Mouse (Mus musculus): Measurements from ENCODE around the gene Ptprt.

Gene Ptprt

DNA sequence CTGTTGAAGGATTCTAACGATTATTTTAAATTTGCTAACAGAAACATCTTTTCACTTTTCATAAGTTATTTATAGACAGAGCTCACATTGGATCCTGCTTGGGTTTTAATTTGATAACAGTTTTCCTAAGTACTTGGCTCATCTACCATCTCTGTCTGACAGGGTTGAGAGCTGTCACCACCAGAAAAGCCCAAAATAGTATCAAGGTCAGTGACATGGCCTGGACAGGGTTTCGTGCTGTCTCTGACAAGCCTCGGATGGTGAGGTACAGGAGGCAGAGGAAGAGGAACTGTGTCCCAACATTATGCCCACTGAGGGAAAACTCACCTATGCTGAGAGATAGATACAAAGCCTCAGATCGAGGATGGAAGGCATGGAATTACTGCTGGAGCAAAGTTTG is 79.3 kb downstream of the Ptprt start:
- no peak for DNase-seq

DNA sequence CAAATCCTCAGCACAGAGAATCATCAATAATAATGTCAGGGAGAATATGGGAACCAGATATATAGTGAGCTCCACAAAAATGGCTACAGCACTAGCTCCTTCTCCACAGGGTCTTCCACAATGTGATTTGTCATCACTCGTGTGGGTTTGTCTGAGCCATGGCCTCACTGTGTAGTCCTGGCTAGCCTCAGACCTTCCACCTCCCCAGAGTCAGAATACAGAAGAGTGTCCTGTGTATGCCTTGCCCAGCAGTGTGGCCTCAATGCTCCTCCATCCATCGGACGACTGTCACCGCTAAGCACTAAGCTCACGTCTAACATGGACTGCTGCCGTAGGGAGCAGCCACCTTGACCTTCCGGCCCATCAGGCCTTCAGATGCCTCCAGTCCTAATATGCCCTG is 83.1 kb downstream of the Ptprt start:
- DNase-seq: no peak

DNA sequence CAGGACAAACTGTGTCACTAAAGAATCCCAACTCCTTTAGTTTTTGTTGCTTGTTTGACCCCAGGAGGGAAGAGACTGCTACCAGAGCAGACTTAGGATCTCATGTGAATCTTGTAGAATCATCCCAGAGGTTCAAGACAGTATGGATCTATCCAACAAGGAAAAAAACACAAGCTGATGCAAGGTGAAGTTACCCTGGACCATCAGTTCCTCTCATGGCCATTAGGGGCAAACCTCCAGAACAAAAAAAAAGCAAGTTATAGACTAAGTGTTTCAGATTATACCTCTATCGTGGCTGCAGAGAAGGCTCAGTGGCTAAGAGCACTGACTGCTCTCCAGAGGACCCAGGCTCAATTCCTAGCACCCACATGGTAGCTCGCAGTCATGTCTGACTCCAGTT is 88.1 kb downstream of the Ptprt start:
- DNase-seq: no peak

DNA sequence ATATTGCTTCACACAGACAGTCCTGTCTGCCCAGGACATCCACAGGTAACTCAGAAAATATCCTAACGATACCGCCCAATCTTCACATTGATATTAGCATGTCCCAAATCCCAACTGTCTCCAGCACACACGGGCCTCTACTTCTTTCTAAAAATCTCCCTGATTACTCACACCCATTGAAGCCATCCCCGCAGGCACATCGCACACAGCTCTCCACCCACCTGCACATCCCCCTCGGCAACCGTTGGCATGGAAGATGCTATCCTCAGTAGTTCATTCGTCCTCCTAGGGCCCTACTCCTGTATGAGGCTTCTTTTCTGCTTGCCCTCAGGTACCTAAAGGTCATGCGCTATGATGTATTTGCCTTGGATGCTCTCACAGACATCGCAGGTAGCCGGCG is 89.9 kb downstream of the Ptprt start:
- DNase-seq: no peak

DNA sequence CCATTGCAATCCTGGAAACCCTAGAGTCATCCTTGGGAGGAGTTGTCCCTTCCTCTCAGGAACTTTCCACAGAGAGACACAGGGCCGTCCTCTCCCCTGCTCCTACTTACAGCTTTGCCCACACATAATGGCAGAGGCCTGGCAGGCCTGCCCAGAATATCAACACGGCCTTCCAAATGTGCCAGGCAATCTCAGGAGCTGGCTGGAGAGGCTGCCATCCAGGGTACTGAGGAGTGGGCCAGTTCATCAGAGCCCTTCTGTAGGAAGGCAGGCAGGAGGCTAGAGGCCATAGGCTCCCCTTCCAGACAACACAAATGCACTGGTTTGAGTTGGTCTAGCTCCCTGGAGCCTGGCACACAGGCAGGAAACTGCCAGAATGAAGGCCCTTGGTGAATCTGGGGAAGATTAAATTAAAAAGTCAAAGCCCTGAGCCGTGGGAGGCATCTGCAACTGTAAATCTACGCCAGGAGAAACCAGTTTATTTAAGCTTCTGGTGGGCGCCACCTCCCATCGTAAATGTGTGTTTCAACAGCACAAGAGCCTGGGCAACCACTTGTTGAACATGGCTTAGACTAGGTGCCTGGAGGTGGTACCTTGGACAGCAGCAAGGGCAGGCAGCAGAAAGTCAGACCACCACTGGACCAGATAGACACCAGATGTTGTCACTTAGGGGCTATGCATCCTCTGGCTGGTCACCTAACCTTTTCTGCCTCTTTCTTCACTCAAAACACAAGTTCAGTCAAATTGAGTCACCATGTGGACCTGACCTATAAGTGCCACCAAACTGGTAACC is 92.4 kb downstream of the Ptprt start:
- DNase-seq: no peak

DNA sequence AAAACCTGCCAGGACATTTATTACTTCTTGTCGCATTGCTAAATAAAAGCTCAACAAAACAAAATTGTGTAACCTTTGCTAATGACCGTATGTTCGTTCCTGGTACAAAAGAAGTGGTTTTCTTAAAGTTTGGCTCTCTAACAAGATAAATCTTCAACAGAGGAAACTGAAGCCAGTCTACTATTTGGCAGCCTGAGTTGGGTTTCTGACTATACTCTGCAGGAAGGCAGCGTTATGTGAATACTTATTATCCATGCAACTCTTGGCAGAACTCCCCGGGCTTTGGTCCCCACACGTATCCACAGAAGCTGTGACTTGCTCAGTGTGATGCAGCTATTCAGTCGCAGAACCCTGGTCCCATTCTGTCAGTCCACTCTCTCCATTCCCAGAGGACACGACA is 112.6 kb downstream of the Ptprt start:
- DNase-seq: no peak

DNA sequence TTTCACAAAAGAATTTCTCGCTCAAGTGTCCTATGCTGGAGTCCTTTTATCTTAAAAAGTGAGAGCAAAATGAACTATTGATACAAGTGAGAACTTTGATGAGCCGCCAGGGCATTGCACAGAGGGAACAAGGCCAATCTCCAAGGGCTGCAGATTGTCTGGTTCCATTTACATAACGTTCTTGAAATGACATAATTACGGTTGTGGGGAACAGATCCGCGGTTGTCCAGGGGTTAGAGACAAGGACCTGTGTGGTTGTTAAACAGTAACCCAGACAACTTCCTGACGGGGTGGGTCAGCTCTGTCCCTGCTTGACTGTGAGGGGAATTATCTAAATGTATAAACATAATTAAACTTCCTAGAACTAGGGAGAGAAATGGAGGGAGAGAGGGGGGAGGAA is 129.3 kb downstream of the Ptprt start:
- no peak for DNase-seq

DNA sequence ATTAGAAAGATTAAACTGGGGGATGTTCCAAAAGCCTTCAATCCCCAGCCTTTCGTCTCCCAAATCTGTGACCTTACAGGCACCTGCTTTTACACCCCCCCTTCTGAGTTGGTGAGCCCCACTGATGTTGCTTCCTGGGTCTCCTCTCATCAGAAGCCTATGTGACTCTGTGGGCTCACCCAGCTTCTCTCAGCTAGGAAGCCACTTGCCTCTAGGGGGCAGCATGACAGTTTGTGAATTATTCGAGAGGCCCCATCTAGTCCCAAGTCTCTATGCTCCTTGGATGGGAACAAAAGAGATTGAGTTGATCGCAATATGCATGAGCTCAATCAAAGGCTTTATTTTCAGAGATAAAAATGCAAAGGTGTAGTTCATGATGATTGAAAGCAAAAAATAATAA is 132.0 kb downstream of the Ptprt start:
- DNase-seq: no peak

DNA sequence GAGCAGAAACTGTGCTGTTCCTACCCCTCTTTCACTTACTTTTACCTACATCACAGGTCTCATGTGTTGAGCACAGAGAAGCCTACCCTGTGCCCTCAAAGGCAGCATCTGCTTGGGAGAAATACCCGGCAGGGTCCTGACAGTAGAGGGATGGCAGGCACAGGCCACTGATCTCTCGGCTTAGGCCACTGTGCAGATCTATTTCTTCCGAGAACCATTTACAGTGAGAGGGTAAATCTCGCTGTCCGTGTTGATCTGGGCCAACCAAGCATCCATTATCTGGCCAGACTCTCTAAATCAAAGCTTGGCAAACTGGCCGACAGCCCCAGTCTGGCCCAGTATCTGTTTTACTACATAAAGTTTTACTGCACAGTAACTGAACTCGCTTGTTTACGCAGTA is 145.0 kb downstream of the Ptprt start:
- DNase-seq: no peak

DNA sequence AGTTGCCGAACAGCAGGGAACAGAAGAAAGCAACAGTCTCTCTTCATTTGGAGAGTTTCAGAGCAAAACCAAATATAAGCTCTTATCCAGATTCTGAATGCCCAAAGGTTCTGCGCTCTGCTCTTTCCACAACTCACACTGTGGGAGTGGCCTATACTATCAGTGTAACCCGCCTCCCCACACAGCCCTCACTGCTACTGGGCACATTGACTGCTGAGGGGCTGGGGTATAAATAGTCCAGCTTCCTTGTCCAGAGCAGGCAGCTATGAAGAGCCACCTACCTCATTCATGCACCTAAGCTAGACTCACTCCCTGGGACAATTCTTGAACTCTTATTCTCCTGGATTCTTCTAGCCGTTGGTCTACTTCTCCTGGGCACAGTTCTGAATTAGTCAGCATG is 147.9 kb downstream of the Ptprt start:
- DNase-seq: no peak

DNA sequence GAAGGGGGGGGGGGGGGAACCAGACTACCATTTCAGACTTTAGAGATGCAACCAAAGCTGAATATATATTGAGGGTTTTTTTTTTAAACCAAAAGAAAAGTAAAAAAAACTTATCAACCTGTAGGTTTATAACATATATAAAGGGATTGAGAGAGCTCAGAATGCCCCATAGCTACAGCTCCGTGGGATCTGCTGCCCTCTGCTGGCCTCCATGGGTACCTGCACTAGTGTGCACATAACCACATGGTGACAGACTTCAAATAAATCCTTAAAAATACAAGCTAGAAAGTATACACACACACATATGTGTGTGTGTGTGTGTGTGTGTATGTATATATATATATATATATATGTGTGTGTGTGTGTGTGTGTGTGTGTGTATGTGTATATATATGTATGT is 148.9 kb downstream of the Ptprt start:
- no peak for DNase-seq

DNA sequence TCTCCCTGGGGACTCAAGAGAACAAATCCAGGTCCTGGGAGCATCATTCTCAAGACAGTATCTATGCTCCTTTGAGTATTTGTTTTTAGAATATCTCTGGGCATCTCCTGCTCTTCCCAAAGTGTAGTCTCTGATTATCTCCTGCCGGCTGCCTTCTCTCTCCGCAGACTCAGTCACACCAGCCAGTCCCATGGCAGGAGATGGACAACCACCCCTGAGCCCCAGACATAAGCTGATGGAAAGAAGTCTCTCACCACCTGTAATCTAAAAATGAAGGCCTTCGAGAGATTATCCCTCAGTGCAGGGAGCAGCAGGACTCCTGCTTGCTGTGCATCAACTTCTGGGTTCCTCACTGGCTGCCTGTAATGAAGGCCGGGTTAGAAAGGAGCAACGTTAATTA is 151.9 kb downstream of the Ptprt start:
- no peak for DNase-seq

DNA sequence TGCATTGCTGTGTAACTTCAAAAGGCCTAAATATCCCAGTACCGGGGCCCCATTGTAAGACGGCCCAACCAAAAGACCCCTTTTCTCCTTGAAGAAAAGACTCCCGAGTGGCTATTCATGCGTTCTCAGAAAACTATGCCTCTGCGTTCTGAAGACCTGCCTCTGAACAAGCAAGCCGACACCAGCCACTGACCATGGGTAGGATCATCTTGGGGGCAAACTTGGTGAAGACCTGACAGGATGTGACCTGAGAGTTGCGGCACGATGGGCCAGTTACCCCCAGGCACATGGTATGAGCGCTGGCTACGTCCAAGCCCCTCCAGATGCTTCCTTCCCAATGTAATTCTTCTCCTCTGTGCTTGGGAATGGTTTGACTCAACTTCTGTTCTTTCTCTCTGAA is 153.3 kb downstream of the Ptprt start:
- DNase-seq: no peak

DNA sequence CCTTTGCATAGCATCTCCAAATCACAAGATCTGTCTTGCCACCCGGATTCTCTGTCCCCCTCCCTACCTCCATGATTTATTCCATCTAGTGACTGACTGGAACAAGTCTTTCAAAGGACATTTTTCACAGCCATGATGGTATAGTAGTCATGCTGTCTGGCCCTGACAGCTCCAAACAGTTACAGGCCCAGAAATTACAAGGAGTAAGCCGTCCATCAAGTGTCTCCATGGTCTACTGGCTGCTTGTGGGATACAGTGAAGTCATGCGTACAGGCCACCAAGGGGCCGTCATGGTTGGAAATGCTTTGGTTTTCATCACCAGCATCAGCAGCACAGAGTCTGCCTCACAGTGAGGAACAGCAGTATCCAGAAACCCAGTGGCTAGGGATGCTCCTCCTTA is 156.1 kb downstream of the Ptprt start:
- no peak for DNase-seq

DNA sequence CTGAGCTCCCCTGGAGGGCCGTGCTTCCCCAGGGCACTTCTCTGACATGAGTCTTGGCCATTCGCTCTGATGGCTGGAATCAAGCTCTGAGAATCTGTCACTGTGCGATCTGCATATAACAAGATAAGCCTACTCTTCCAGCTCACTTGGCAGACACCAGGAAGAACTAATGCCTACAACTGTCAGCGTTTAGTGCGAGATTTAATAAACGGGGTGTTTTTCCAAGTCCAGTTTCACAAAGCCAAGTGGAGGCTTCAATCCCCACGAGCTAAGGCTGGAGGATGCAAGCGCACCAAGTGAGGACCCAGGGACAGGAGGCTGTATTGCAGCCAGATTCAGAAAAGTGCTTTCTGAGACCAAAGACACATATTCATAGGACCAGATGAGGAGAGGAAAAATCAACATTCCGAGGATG is 161.4 kb downstream of the Ptprt start:
- DNase-seq: no peak

DNA sequence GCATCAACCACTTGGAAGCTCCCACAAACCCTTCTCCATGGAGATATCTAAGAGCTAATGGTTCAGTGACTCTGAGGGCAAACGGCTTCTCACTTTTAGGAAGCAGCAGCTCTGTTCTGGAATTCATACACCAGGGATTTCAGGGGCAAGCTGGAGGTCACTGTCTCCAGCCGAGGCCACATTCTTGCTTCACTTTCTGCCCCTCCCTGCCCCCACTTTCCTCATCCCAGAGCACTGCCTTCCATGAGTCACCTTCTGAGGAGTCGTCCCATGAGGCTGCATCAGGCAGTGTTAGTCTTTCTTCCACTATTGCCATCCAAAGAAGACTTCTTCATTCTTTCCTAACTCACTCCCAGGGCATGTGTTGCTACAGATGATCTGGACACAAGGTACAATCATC is 162.8 kb downstream of the Ptprt start:
- DNase-seq: no peak

DNA sequence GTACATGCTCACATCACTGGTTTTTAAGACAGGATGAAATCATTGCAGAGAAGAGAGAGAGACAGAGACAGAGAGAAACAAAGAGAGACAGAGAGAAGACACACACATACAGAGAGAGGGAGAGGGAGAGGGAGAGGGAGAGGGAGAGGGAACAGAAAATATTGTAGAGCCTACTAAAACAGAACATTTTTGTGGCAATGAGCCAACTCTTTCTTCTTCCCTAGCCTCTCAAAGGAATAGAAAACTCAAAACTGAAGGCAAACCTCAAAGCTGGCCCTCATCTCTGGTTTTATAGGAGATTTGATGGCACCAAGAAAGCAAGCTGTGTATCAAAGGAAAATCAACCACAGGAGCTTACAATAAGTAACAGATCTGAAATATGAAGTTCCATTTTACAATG is 176.9 kb downstream of the Ptprt start:
- DNase-seq: no peak

DNA sequence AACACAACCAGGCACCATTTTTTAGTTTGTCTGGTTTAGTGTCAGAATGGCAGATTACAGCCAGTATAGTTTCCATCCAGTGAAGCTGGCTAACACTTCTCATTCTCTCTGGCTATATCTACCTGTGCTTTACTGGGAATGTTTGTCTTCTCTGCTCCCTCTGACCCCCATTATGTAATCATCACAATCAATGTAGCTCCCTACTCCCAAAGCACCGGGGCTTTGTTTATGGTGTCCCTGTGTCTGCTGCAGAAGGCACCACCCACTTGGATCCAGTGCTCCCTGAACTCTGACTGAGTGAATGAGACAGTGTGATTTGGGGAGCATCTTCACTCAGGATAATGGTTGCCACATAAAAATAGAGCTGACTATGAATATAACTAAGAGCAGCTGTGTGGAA is 217.8 kb downstream of the Ptprt start:
- DNase-seq: no peak

DNA sequence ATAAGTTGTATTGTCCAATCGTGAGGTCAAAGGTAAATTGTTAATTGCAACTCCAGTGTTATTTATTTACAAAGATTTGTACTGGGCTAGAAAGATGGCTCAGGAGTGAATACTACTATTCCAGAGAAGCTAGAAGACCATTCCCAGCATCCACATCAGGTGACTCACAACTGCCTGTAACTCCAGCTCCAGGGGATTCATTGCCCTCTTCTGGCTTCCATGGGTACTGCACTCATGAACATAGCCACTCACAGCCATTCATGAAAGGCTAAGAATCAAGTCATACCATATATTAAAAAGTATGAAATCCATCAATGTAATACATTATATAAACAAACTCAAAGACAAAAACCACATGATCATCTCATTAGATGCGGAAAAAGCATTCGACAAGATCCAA is 224.3 kb downstream of the Ptprt start:
- DNase-seq: no peak

DNA sequence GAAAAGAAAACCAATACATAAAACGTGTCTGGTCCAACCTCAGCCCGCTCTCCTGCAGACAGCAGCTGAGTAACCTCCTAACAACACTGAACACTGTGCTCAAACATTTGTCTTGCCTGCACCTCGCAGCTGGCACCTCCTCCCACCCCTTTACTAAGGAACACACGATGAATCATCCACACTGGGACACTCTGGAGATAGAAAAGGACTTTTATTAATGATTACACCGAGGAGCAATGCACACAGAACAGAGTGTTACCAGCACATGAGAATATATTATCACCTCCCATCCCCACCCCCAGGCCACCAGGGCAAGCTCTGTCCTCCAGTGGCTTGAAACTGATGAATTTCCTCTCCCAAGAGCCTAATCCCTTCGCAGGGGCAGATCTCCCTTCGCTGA is 230.8 kb downstream of the Ptprt start:
- no peak for DNase-seq

DNA sequence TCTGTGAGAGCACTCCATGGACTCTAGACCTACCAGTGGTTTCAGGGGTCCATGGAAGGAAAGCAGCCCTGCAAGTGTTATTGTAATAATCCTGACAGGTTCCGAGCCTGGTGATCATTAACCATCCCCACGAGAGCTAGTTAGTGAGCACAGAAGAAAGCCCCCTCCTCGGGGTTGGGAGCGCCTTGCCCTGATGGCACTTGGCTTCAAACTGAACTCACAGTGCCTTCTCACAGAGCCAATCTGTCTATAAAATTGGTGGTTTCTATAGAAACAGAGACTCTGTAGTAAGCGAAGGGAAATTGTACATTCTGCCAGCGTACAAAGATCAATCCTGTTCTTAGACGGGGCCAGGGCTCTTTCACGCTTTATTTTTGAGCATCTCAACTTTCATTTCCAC is 234.8 kb downstream of the Ptprt start:
- no peak for DNase-seq

DNA sequence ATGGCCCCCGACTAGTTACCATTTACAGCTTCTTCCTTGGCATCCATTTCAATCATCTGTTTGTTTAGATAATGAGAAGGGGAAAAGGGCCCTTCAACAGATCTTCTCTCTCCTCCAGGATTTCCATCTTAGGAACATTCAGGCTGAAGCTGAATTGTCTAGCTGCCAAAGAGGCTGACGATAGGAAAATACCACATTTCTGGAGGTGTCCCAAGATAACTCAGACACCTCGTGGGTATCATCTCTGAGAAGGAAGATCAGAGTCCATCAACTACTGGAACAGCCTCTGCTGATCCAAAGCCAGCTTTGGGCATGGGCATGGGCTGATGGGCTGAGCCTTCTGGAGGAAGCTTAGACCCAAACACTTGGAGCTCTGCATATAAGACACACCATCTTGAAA is 242.8 kb downstream of the Ptprt start:
- DNase-seq: no peak

DNA sequence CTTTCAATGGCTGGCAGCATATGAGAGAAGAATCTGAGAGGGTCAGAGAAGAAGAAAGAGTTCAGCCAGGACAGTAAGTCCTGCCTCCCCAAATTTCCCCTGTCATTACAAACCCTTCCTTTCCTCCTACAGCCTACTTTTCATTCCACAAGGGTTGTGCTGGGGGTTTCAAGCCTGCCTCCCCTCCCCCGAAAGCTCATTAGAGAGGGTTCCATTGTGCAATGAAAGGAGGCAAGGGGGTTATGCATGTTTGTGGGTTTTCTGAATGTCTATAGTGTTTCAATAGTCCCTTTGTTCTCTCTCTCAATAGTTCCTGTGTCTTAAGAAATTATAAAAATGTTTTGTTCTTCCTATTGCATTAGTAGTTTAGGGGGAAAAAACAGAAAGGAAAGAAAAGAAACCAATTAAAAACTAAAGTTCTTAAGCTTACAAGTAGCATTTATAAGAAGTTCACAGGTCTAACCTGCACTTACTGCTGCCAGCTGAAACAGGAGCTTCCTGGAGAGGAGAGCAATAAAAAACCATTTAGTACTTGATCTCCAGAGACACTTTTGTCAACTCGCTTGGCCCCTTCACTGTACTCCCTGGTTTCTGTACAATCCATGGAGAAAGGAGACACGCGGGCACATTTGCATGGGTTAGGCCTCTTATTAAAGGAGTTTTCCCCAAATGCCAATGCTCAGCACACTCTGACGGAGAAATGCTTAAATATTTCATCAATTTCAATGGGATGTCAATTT is 247.7 kb downstream of the Ptprt start:
- no peak for DNase-seq

DNA sequence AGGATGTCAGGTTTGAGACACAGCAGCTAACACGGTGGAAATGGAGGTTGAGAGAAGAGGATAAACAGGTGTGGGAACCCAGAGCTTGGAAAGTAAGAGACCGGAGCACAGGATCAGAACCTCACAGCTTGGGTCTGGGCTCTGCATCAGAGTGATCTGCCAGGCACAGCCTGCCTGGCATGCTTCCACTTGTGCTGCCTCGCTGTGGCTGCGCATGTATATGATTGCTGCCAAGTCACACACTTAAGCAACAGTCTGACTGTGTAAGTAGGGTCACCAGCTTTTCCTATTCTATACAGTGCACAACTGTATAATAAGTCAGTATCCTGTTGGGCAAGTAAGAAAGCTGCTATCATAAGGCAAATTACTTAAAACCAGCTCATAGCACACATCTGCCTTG is 249.9 kb downstream of the Ptprt start:
- no peak for DNase-seq

DNA sequence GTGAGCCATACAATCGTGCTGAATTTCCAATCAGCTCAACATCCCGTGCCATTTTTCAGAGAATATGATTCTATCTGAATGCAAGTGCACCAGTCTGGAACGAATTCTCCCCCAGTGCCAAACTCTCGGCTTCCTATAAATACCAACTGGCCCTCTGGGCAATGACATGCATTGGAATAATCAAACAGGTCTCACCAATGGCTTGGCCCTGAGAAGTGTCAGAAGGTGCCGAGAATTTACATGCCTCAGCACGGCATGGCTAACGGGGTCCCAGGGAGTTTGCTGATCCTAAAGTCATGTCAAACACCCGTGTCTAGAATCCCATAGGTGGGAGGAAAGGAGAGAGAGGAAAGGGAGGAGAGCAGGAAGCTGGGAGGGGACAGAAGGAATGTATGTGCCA is 251.7 kb downstream of the Ptprt start:
- no peak for DNase-seq

All from thymus, postnatal 25 days (tissue).